Mouse (Mus musculus): ENCODE data around the gene Sigirr.

Sigirr gene

GRCm38 (mm10) chr7:141099911-141100691 is at the start of gene Sigirr:
Gene Sigirr, minus strand, starts transcription at chr7:141100572.
- in situ Hi-C loops (cut with MboI; ENCODE audit: low pct_unique_long_range_greater_than_20kb in 1 of 2, low sequenced_read_pairs in 2 of 2, unreplicated experiment in 1 of 2), result loop anchor here in 1 of 2 experiments (5.0 kb wide), 1 partner anchor 72 kb away; the partner anchor contains the start of gene Rnh1

- in situ Hi-C loops (cut with MboI; ENCODE audit: low pct_unique_long_range_greater_than_20kb in 1 of 2, low sequenced_read_pairs in 2 of 2, unreplicated experiment in 1 of 2), result no loop called here
Observed at GRCm38 (mm10) chr7:141148639-141149038, 48.3 kb upstream of the Sigirr start.

GRCm38 (mm10) chr7:141147044-141147443 is 46.7 kb upstream of the Sigirr start:
- in situ Hi-C loops (cut with MboI; ENCODE audit: low pct_unique_long_range_greater_than_20kb in 1 of 2, low sequenced_read_pairs in 2 of 2, unreplicated experiment in 1 of 2), result no loop called here

- in situ Hi-C loops (cut with MboI; ENCODE audit: low pct_unique_long_range_greater_than_20kb in 1 of 2, low sequenced_read_pairs in 2 of 2, unreplicated experiment in 1 of 2), result no loop called here
Observed at GRCm38 (mm10) chr7:141146043-141146595, 45.7 kb upstream of the Sigirr start.

GRCm38 (mm10) chr7:141145403-141145802 is 45.0 kb upstream of the Sigirr start:
- in situ Hi-C loops (cut with MboI; ENCODE audit: low pct_unique_long_range_greater_than_20kb in 1 of 2, low sequenced_read_pairs in 2 of 2, unreplicated experiment in 1 of 2), result no loop called here

GRCm38 (mm10) chr7:141144650-141145049 is 44.3 kb upstream of the Sigirr start:
- in situ Hi-C loops (cut with MboI; ENCODE audit: low pct_unique_long_range_greater_than_20kb in 1 of 2, low sequenced_read_pairs in 2 of 2, unreplicated experiment in 1 of 2), result no loop called here

GRCm38 (mm10) chr7:141143861-141144260 is 43.5 kb upstream of the Sigirr start:
- in situ Hi-C loops (cut with MboI; ENCODE audit: low pct_unique_long_range_greater_than_20kb in 1 of 2, low sequenced_read_pairs in 2 of 2, unreplicated experiment in 1 of 2), result no loop called here

GRCm38 (mm10) chr7:141143112-141143511 is 42.7 kb upstream of the Sigirr start:
- in situ Hi-C loops (cut with MboI; ENCODE audit: low pct_unique_long_range_greater_than_20kb in 1 of 2, low sequenced_read_pairs in 2 of 2, unreplicated experiment in 1 of 2), result no loop called here

GRCm38 (mm10) chr7:141141326-141141725 is 41.0 kb upstream of the Sigirr start:
- in situ Hi-C loops (cut with MboI; ENCODE audit: low pct_unique_long_range_greater_than_20kb in 1 of 2, low sequenced_read_pairs in 2 of 2, unreplicated experiment in 1 of 2), result no loop called here

GRCm38 (mm10) chr7:141131904-141132755 is 31.8 kb upstream of the Sigirr start:
- in situ Hi-C loops (cut with MboI; ENCODE audit: low pct_unique_long_range_greater_than_20kb in 1 of 2, low sequenced_read_pairs in 2 of 2, unreplicated experiment in 1 of 2), result no loop called here

GRCm38 (mm10) chr7:141131024-141131820 is 30.9 kb upstream of the Sigirr start:
- in situ Hi-C loops (cut with MboI; ENCODE audit: low pct_unique_long_range_greater_than_20kb in 1 of 2, low sequenced_read_pairs in 2 of 2, unreplicated experiment in 1 of 2), result no loop called here

GRCm38 (mm10) chr7:141123517-141123856 is 23.1 kb upstream of the Sigirr start:
- in situ Hi-C loops (cut with MboI; ENCODE audit: low pct_unique_long_range_greater_than_20kb in 1 of 2, low sequenced_read_pairs in 2 of 2, unreplicated experiment in 1 of 2), result no loop called here

- in situ Hi-C loops (cut with MboI; ENCODE audit: low pct_unique_long_range_greater_than_20kb in 1 of 2, low sequenced_read_pairs in 2 of 2, unreplicated experiment in 1 of 2), result no loop called here
Observed at GRCm38 (mm10) chr7:141122689-141123516, 22.5 kb upstream of the Sigirr start.

- in situ Hi-C loops (cut with MboI; ENCODE audit: low pct_unique_long_range_greater_than_20kb in 1 of 2, low sequenced_read_pairs in 2 of 2, unreplicated experiment in 1 of 2), result no loop called here
Observed at GRCm38 (mm10) chr7:141122245-141122644, 21.9 kb upstream of the Sigirr start, which contains the start of gene Ptdss2. Gene Ptdss2, plus strand, starts transcription at chr7:141122382.

- in situ Hi-C loops (cut with MboI; ENCODE audit: low pct_unique_long_range_greater_than_20kb in 1 of 2, low sequenced_read_pairs in 2 of 2, unreplicated experiment in 1 of 2), result no loop called here
Observed at GRCm38 (mm10) chr7:141121051-141121531, 20.7 kb upstream of the Sigirr start.

- in situ Hi-C loops (cut with MboI; ENCODE audit: low pct_unique_long_range_greater_than_20kb in 1 of 2, low sequenced_read_pairs in 2 of 2, unreplicated experiment in 1 of 2), result no loop called here
Observed at GRCm38 (mm10) chr7:141120605-141121004, 20.2 kb upstream of the Sigirr start.

- in situ Hi-C loops (cut with MboI; ENCODE audit: low pct_unique_long_range_greater_than_20kb in 1 of 2, low sequenced_read_pairs in 2 of 2, unreplicated experiment in 1 of 2), result no loop called here
Observed at GRCm38 (mm10) chr7:141119487-141119886, 19.1 kb upstream of the Sigirr start.

GRCm38 (mm10) chr7:141117636-141118035 is 17.3 kb upstream of the Sigirr start, which contains the start of gene Ano9:
Gene Ano9, minus strand, starts transcription at chr7:141117806.
- in situ Hi-C loops (cut with MboI; ENCODE audit: low pct_unique_long_range_greater_than_20kb in 1 of 2, low sequenced_read_pairs in 2 of 2, unreplicated experiment in 1 of 2), result no loop called here

All from mouse embryonic stem cell (cell line).